Mouse (Mus musculus): ENCODE results near the gene Btn2a2.

Btn2a2 gene

GRCm38 (mm10) chr13:23497656-23498321, 9.1 kb upstream of the Btn2a2 start:
- DNase-seq (ENCODE audit: low spot score in 2 of 2), result no peak

- DNase-seq (ENCODE audit: low spot score in 2 of 2), result no peak
These were observed 6.9 kb upstream of the Btn2a2 start for GRCm38 (mm10) chr13:23495526-23495925.

GRCm38 (mm10) chr13:23491990-23492389, 3.3 kb upstream of the Btn2a2 start:
- DNase-seq (ENCODE audit: low spot score in 2 of 2), result no peak

GRCm38 (mm10) chr13:23491263-23491662, 2.6 kb upstream of the Btn2a2 start:
- DNase-seq (ENCODE audit: low spot score in 2 of 2), result no peak

- no peak for DNase-seq (ENCODE audit: low spot score in 2 of 2)
These were observed 2.2 kb upstream of the Btn2a2 start for GRCm38 (mm10) chr13:23490863-23491262.

- no peak for DNase-seq (ENCODE audit: low spot score in 2 of 2)
These were observed 3.4 kb downstream of the Btn2a2 start for GRCm38 (mm10) chr13:23485271-23485670.

- no peak for DNase-seq (ENCODE audit: low spot score in 2 of 2)
These were observed 5.5 kb downstream of the Btn2a2 start for GRCm38 (mm10) chr13:23483153-23483552.

GRCm38 (mm10) chr13:23475658-23476057, 13.0 kb downstream of the Btn2a2 start:
- DNase-seq (ENCODE audit: low spot score in 2 of 2), result no peak

GRCm38 (mm10) chr13:23466911-23467310, 21.7 kb downstream of the Btn2a2 start:
- DNase-seq (ENCODE audit: low spot score in 2 of 2), result peak; percentile 59 to 71

- DNase-seq (ENCODE audit: low spot score in 2 of 2), result no peak
These were observed 22.4 kb downstream of the Btn2a2 start for GRCm38 (mm10) chr13:23466306-23466705.

- DNase-seq (ENCODE audit: low spot score in 2 of 2), result peak in 1 of 2 experiments; percentile 24
These were observed 23.0 kb downstream of the Btn2a2 start, which contains the start of gene Btn1a1 for GRCm38 (mm10) chr13:23465600-23466109. TSS of gene Btn1a1 (minus strand) at chr13:23465901.

- no peak for DNase-seq (ENCODE audit: low spot score in 2 of 2)
These were observed 23.8 kb downstream of the Btn2a2 start for GRCm38 (mm10) chr13:23464841-23465366.

GRCm38 (mm10) chr13:23464224-23464637, 24.4 kb downstream of the Btn2a2 start:
- DNase-seq (ENCODE audit: low spot score in 2 of 2), result peak in 1 of 2 experiments; percentile 18

GRCm38 (mm10) chr13:23463381-23464223, 25.1 kb downstream of the Btn2a2 start:
- DNase-seq (ENCODE audit: low spot score in 2 of 2), result peak in 1 of 2 experiments; percentile 40

GRCm38 (mm10) chr13:23462669-23463068, 26.0 kb downstream of the Btn2a2 start:
- no peak for DNase-seq (ENCODE audit: low spot score in 2 of 2)

- no peak for DNase-seq (ENCODE audit: low spot score in 2 of 2)
These were observed 26.6 kb downstream of the Btn2a2 start for GRCm38 (mm10) chr13:23462063-23462462.

GRCm38 (mm10) chr13:23459264-23459846, 29.3 kb downstream of the Btn2a2 start:
- DNase-seq (ENCODE audit: low spot score in 2 of 2), result no peak

GRCm38 (mm10) chr13:23453926-23454325, 34.7 kb downstream of the Btn2a2 start:
- no peak for DNase-seq (ENCODE audit: low spot score in 2 of 2)

- peak; percentile 81 to 82 for DNase-seq (ENCODE audit: low spot score in 2 of 2)
These were observed 35.2 kb downstream of the Btn2a2 start for GRCm38 (mm10) chr13:23453362-23453862.

- peak; percentile 72 to 80 for DNase-seq (ENCODE audit: low spot score in 2 of 2)
These were observed 38.3 kb downstream of the Btn2a2 start for GRCm38 (mm10) chr13:23450398-23450797.

- DNase-seq (ENCODE audit: low spot score in 2 of 2), result peak in 1 of 2 experiments; percentile 32
These were observed 39.2 kb downstream of the Btn2a2 start for GRCm38 (mm10) chr13:23449235-23450095.
